Mouse (Mus musculus) lung, adult 2 months (tissue): ENCODE data around the gene Elac2. TPM values are rescaled to one million over a fixed set of nuclear protein-coding genes. Genes with fewer than 3 reads are reported as not detected.

Experiments
- DNase-seq: peaks from one replicate; pipeline ENCODE4 v3.0.0; 2022
- H3K4me1 ChIP-seq: fragments of 200-500 bp; 2 replicates; pipeline ENCODE4 v1.6.1; 2011; ENCODE audit warnings: low read length; ENCODE audit not compliant: control insufficient read depth, insufficient read depth
- H3K4me3 ChIP-seq: fragments of 200-500 bp; replicated peaks from 2 replicates; pipeline ENCODE3; 2011; ENCODE audit warnings: low read depth, mild to moderate bottlenecking, control low read depth, low read length; ENCODE audit errors: extremely low read depth
- CTCF ChIP-seq: fragments of 200-500 bp; IDR thresholded peaks from 2 replicates; pipeline ENCODE4 v1.5.1; 2011; ENCODE audit warnings: mild to moderate bottlenecking, low read length, control low read depth; ENCODE audit not compliant: insufficient read depth
- POLR2A ChIP-seq: fragments of 200-500 bp; IDR thresholded peaks from 2 replicates; pipeline ENCODE4 v1.6.1; 2011; ENCODE audit warnings: low read depth, mild to moderate bottlenecking, control low read depth, low read length, borderline replicate concordance; ENCODE audit errors: extremely low read depth
- WGBS: fragments of 180-500 bp; shearing (Covaris S2); methylation state at CpG from one replicate; pipeline ENCODE4 v1.1.7; 2018; 5-methylcytosine and 5-hydroxymethylcytosine counted together
- polyA plus RNA-seq: library from polyadenylated mRNA; depleted of rRNA; stranded (reverse); fragments of >200 nt; gene quantifications from 2 replicates; pipeline ENCODE4 v1.2.3, GENCODE M21; 2012

The Elac2 gene
- polyA plus RNA-seq, 1 experiment = 13.5 TPM

GRCm38 (mm10) chr11:65013906-65014305, 35.1 kb downstream of the Elac2 start:
- WGBS = 61% methylated on average over 6 of the region's 6 CpGs
- no peaks in the 10 kb centered on the region for H3K4me1 ChIP-seq
- no peak for TF ChIP-seq CTCF
- no peak for TF ChIP-seq POLR2A
- no peak for DNase-seq
- no peak overlapping the region for H3K4me3 ChIP-seq

GRCm38 (mm10) chr11:65016754-65017153, 37.9 kb downstream of the Elac2 start:
- TF ChIP-seq POLR2A (no peak), CTCF (no peak)
- no peak for DNase-seq
- Histone ChIP-seq H3K4me3 (no peak overlapping the region), H3K4me1 (peaks cover 3% of the 10 kb centered on the region)
- WGBS = 85% methylated on average over 1 of the region's 1 CpGs

GRCm38 (mm10) chr11:65020744-65021143, 41.9 kb downstream of the Elac2 start:
- DNase-seq = peak; percentile 31
- H3K4me1 ChIP-seq = peaks cover 3% of the 10 kb centered on the region
- TF ChIP-seq POLR2A = no peak
- TF ChIP-seq CTCF = no peak
- 61% methylated on average over 4 of the region's 4 CpGs for WGBS
- H3K4me3 ChIP-seq = no peak overlapping the region

GRCm38 (mm10) chr11:65022771-65023170, 43.9 kb downstream of the Elac2 start:
- Histone ChIP-seq H3K4me3 (no peak overlapping the region), H3K4me1 (peaks cover 3% of the 10 kb centered on the region)
- no peak for DNase-seq
- WGBS = 90% methylated on average over 11 of the region's 11 CpGs
- TF ChIP-seq POLR2A (no peak), CTCF (no peak)

- TF ChIP-seq POLR2A = no peak
- H3K4me3 ChIP-seq = no peak overlapping the region
- DNase-seq = no peak
- H3K4me1 ChIP-seq = peaks cover 7% of the 10 kb centered on the region
- 67% methylated on average over 5 of the region's 5 CpGs for WGBS
These were observed 49.2 kb downstream of the Elac2 start for GRCm38 (mm10) chr11:65028049-65028448.

DNA sequence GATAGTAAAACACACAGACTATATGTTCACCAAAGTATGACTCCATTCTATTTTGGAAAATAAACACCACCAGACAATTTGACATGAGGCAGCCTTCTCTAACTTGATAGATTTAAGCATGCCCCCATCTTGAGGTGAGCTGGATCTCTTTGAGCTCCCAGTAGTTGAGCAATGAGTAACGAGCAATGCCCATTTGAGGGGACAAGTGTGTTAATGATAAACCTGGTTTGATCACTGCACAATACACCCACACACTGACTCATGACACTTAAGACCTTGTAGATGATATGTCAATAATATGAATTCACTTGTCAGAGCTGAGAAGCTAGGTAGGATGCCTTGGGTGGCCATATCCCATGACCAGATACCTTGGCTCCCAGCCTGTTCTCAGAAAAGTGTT, 51.4 kb downstream of the Elac2 start:
- TF ChIP-seq POLR2A = no peak
- TF ChIP-seq CTCF = no peak
- 72% methylated on average over 1 of the region's 1 CpGs for WGBS

DNA sequence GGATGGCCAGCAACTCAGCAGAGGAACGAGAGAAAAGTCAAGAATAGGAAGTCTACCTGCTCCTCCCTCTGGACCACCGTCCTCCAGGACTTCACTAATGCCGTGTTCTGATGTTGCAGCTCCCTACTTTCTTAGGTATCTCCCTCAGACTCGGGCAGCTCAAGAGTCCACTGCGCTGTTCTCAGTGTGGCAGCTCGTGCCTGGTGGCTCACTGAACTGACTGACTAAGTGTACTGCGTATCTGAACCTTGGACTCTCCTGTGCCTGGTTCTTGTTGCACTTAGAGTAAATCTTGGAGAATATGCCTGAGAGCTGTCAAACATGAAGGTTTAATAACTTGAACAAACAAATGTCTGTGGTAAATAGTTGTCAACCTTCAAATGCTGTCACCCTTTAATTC, 53.4 kb downstream of the Elac2 start:
- Histone ChIP-seq H3K4me3 (no peak overlapping the region), H3K4me1 (peaks cover 7% of the 10 kb centered on the region)
- no peak for DNase-seq
- no peak for TF ChIP-seq POLR2A
- TF ChIP-seq CTCF = no peak
- WGBS = 81% methylated on average over 7 of the region's 7 CpGs

More for the DNA sequence above, 51.4 kb downstream of the Elac2 start:
- H3K4me3 ChIP-seq = no peak overlapping the region
- H3K4me1 ChIP-seq = peaks cover 7% of the 10 kb centered on the region
- DNase-seq = no peak

GRCm38 (mm10) chr11:65038996-65039395, 60.2 kb downstream of the Elac2 start:
- 39% methylated on average over 2 of the region's 2 CpGs for WGBS
- Histone ChIP-seq H3K4me1 (peaks cover 9% of the 10 kb centered on the region), H3K4me3 (no peak overlapping the region)
- TF ChIP-seq CTCF (no peak), POLR2A (no peak)
- DNase-seq = no peak

GRCm38 (mm10) chr11:65039517-65040095, 60.8 kb downstream of the Elac2 start:
- Histone ChIP-seq H3K4me1 (peaks cover 9% of the 10 kb centered on the region), H3K4me3 (no peak overlapping the region)
- DNase-seq = peak; percentile 50
- 21% methylated on average over 12 of the region's 12 CpGs for WGBS
- TF ChIP-seq CTCF (no peak), POLR2A (no peak)

GRCm38 (mm10) chr11:65040556-65040955, 61.7 kb downstream of the Elac2 start:
- peaks cover 9% of the 10 kb centered on the region for H3K4me1 ChIP-seq
- DNase-seq = no peak
- WGBS = 76% methylated on average over 6 of the region's 6 CpGs
- TF ChIP-seq CTCF (no peak), POLR2A (no peak)
- H3K4me3 ChIP-seq = no peak overlapping the region
